Mouse (Mus musculus) bone marrow macrophage, adult 2 months (primary cell): Measurements from ENCODE around the gene Il25.

ENCODE experiments used
- CTCF ChIP-seq: IDR thresholded peaks from 2 replicates; pipeline ENCODE4 v1.5.1; 2012; ENCODE audit warnings: low read depth, mild to moderate bottlenecking, low read length, moderate library complexity
- POLR2A ChIP-seq: IDR thresholded peaks from 2 replicates; pipeline ENCODE4 v1.6.1; 2012; ENCODE audit warnings: mild to moderate bottlenecking, low read depth, low read length, borderline replicate concordance

- TF ChIP-seq POLR2A (no peak), CTCF (no peak)
These were observed 32.1 kb upstream of the Il25 start for GRCm38 (mm10) chr14:54900383-54900782.
